Comparison of ENCODE assay signal across 8 mouse cellular contexts in genomic region chr1:88699856-88700791, GRCm38 (mm10). TPM values are rescaled to one million over a fixed set of nuclear protein-coding genes. Genes with fewer than 3 reads are reported as not detected.
DNase-seq lines count a peak whose midpoint lies in the region; ATAC-seq and TF ChIP-seq lines count a peak whose summit lies in the region.

No protein-coding gene starts in this region.

- no peaks in the 10 kb centered on the region for H3K27me3 ChIP-seq in heart, embryonic 13.5 days (replicated peaks)
- H3K27me3 ChIP-seq in kidney, postnatal 0 days (ENCODE audit: insufficient read depth, low read length), result no peaks in the 10 kb centered on the region

- peak overlapping the region; percentile 91 for H3K4me3 ChIP-seq in heart, embryonic 13.5 days
- H3K4me3 ChIP-seq in kidney, postnatal 0 days (replicated peaks; ENCODE audit: low read depth, low read length), result peak overlapping the region; percentile 81

- 10% methylated on average over 25 of the region's 25 CpGs for WGBS in heart, embryonic 13.5 days
- 8% methylated on average over 25 of the region's 25 CpGs for WGBS in kidney, postnatal 0 days

- no peak for ATAC-seq in heart, embryonic 13.5 days (ENCODE audit: extremely low read depth, insufficient number of reproducible peaks, low FRiP score, low TSS enrichment)
- peak; percentile 29 for ATAC-seq in kidney, postnatal 0 days (replicated peaks; ENCODE audit: low FRiP score, low read depth)

- H3K9me3 ChIP-seq in heart, embryonic 13.5 days, result no peaks in the 10 kb centered on the region
- H3K9me3 ChIP-seq in kidney, postnatal 0 days (replicated peaks; ENCODE audit: low read length), result no peaks in the 10 kb centered on the region

- H3K4me2 ChIP-seq in heart, embryonic 13.5 days, result peak overlapping the region; percentile 86
- peak overlapping the region; percentile 80 for H3K4me2 ChIP-seq in kidney, postnatal 0 days (ENCODE audit: low read length)

- H3K9ac ChIP-seq in heart, embryonic 13.5 days, result peak overlapping the region; percentile 92
- H3K9ac ChIP-seq in kidney, postnatal 0 days (ENCODE audit: low read depth, low read length), result peak overlapping the region; percentile 87

- H3K36me3 ChIP-seq in heart, embryonic 13.5 days, result peaks cover 10% of the 10 kb centered on the region
- H3K36me3 ChIP-seq in kidney, postnatal 0 days (ENCODE audit: insufficient read depth, low read length), result 0 out of 2 replicates have a peak, but pooled peaks cover 4% of the 10 kb centered on the region

- H3K27ac ChIP-seq in heart, embryonic 13.5 days (replicated peaks), result peak overlapping the region; percentile 91
- H3K27ac ChIP-seq in kidney, postnatal 0 days, result peak overlapping the region; percentile 95

- TF ChIP-seq CTCF in kidney, postnatal 0 days (IDR thresholded peaks at IDR 0.05; ENCODE audit: low read depth), result no peak

- H3K4me1 ChIP-seq in heart, embryonic 13.5 days, result peaks cover 25% of the 10 kb centered on the region
- no peaks in the 10 kb centered on the region for H3K4me1 ChIP-seq in kidney, postnatal 0 days (replicated peaks; ENCODE audit: insufficient read depth, low read length)

- peak; percentile 57 for DNase-seq in right cerebral cortex, postnatal 4 days
- DNase-seq in right cerebral cortex, postnatal 25 days, result no peak
- peak; percentile 31 to 48 for DNase-seq in cerebellum, postnatal 25 days
- DNase-seq in kidney, postnatal 0 days (ENCODE audit: low spot score), result peak; percentile 42
- peak; percentile 57 to 58 for DNase-seq in lung, postnatal 4 days
- peak; percentile 21 for DNase-seq in testis, postnatal 14 days (ENCODE audit: low spot score)
- no peak for DNase-seq in MN1 (ENCODE audit: low spot score)

RNA-seq across cellular contexts. Expression of gene Arl4c, which starts 1.9 kb away (rescaled TPM):
- 6.6 and 7.6 TPM in 2 replicates for polyA plus RNA-seq in heart, embryonic 13.5 days (2015; fragmentation: Nextera tagmentation; extraction: Ambion mirVana)
- polyA plus RNA-seq in kidney, postnatal 0 days (2015; fragmentation: Nextera tagmentation; extraction: Ambion mirVana), result 29.1 and 30.6 TPM in 2 replicates

Comparison
In these comparisons a context has a peak if more than half of its experiments do, and no peak if none do; other contexts are left out.
1. DNase-seq: peak in right cerebral cortex, postnatal 4 days (single experiment), cerebellum, postnatal 25 days (2 of 2), kidney, postnatal 0 days (single experiment), lung, postnatal 4 days (2 of 2) and testis, postnatal 14 days (single experiment); none in right cerebral cortex, postnatal 25 days (single experiment) and MN1 (single experiment).